Mouse (Mus musculus) limb, embryonic 14.5 days (tissue): ENCODE results near the gene Vps35l. TPM values are rescaled to one million over a fixed set of nuclear protein-coding genes. Genes with fewer than 3 reads are reported as not detected.

Experiments used
- ATAC-seq: fragments of 200-750 bp; cut with Nextera tagmentation; 2 replicates; pipeline ENCODE4 v1.8.0; 2017; ENCODE audit warnings: low read depth, moderate number of reproducible peaks, moderate TSS enrichment; ENCODE audit not compliant: low FRiP score
- DNase-seq: peaks from one replicate; pipeline ENCODE4 v3.0.0-alpha.2; 2015; ENCODE audit warnings: low spot score
- H3K27ac ChIP-seq: fragments of 300-500 bp; sonication (generic); replicated peaks from 2 replicates; pipeline ENCODE4 v1.5.1; 2014; ENCODE audit warnings: low read depth, mild to moderate bottlenecking, low read length, moderate library complexity, mixed read lengths
- H3K27me3 ChIP-seq: fragments of 300-500 bp; sonication (generic); 2 replicates; pipeline ENCODE4 v1.6.1; 2014; ENCODE audit warnings: low read length, mixed read lengths; ENCODE audit not compliant: control insufficient read depth, insufficient read depth
- H3K36me3 ChIP-seq: fragments of 300-500 bp; sonication (generic); 2 replicates; pipeline ENCODE4 v1.6.1; 2014; ENCODE audit warnings: mild to moderate bottlenecking, low read length, moderate library complexity, mixed read lengths; ENCODE audit not compliant: control insufficient read depth, insufficient read depth
- H3K4me1 ChIP-seq: fragments of 300-500 bp; sonication (generic); 2 replicates; pipeline ENCODE4 v1.6.1; 2014; ENCODE audit warnings: antibody characterized with exemption, low read length, mixed read lengths; ENCODE audit not compliant: control insufficient read depth, insufficient read depth
- H3K4me2 ChIP-seq: fragments of 300-500 bp; sonication (generic); replicated peaks from 2 replicates; pipeline ENCODE4 v1.6.1; 2014; ENCODE audit warnings: low read depth, mild to moderate bottlenecking, low read length, moderate library complexity; ENCODE audit not compliant: severe bottlenecking
- H3K4me3 ChIP-seq: fragments of 300-500 bp; sonication (generic); replicated peaks from 2 replicates; pipeline ENCODE4 v1.5.1; 2014; ENCODE audit warnings: low read length
- H3K9ac ChIP-seq: fragments of 300-500 bp; sonication (generic); 2 replicates; pipeline ENCODE4 v1.6.1; 2014; ENCODE audit warnings: mild to moderate bottlenecking, low read depth, low read length, moderate library complexity; ENCODE audit not compliant: severe bottlenecking
- H3K9me3 ChIP-seq: fragments of 300-500 bp; sonication (generic); 2 replicates; pipeline ENCODE4 v1.6.1; 2016; ENCODE audit warnings: low read length; ENCODE audit not compliant: control insufficient read depth
- POLR2A ChIP-seq: fragments of 200-500 bp; IDR thresholded peaks from 2 replicates; pipeline ENCODE4 v1.8.0; 2012; ENCODE audit warnings: inconsistent platforms, mild to moderate bottlenecking, moderate library complexity, borderline replicate concordance; ENCODE audit not compliant: insufficient read depth, insufficient read length; ENCODE audit errors: extremely low read depth
- WGBS: fragments of 180-500 bp; shearing (Covaris S2); extraction: QIAGEN DNeasy Blood & Tissue Kit; methylation state at CpG from one replicate; pipeline ENCODE4 v1.1.7; 2014; 5-methylcytosine and 5-hydroxymethylcytosine counted together
- polyA plus RNA-seq, 2 experiments: library from polyadenylated mRNA; depleted of rRNA in 1 of 2; stranded (reverse) in 1 of 2; unstranded in 1 of 2; fragments of >200 nt; fragmentation: Nextera tagmentation in 1 of 2; extraction: Ambion mirVana in 1 of 2; gene quantifications; 2 replicates each; pipeline versions ENCODE4 v1.2.1 to v1.2.3; 2012 to 2014

The Vps35l gene
- polyA plus RNA-seq, 2 experiments = 48.8 to 67.1 TPM

DNA sequence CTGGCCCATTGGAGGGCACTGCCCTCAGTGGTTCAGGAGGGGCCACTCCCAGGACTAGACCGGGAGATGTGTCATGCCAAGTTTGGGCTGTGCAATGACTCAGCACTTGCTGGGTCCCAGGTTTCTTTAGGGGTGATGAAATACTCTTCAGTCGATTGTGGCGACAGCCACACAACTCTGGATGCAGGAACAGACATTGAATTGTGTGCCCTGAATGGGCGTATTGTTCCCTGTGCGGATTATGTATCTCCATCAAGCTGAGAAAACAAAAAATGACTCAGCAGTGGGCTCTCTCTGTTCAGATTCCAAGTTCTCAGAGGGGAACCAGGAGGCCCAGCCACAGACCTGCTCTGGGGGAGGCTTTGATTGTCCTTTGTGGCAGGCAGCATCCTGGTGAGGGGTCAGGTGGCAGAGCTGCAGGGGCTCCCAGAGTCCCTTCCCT, 88.0 kb downstream of the Vps35l start:
- no peak for TF ChIP-seq POLR2A
- ATAC-seq (no peak), DNase-seq (no peak)
- Histone ChIP-seq H3K4me3 (no peak overlapping the region), H3K27me3 (no peaks in the 10 kb centered on the region), H3K9me3 (no peaks in the 10 kb centered on the region), H3K27ac (no peak overlapping the region), H3K4me1 (no peaks in the 10 kb centered on the region), H3K4me2 (no peak overlapping the region), H3K36me3 (peaks cover 27% of the 10 kb centered on the region), H3K9ac (no peak overlapping the region)
- WGBS = 69% methylated on average over 5 of the region's 5 CpGs

DNA sequence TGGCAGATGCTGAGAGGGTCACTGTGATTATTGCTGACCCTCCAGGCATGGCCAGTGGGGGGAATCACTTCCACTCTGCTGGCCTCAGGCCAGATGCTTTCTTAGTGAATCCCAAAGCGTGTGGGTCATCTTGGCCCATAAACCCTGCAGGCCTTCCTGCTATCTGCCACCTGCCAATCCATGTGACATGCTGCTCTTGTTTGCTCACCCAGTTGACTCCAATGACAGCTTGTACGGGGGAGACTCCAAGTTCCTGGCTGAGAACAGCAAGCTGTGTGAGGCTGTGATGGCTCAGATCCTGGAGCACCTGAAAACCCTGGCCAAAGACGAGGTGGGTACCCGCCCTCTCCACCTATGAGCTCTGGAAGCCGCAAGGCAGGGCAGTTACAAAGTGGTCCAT, 97.9 kb downstream of the Vps35l start:
- no peak overlapping the region for H3K9ac ChIP-seq
- no peak overlapping the region for H3K27ac ChIP-seq
- DNase-seq = no peak
- H3K36me3 ChIP-seq = peaks cover 70% of the 10 kb centered on the region
- TF ChIP-seq POLR2A = no peak
- H3K4me3 ChIP-seq = no peak overlapping the region
- no peaks in the 10 kb centered on the region for H3K27me3 ChIP-seq
- no peaks in the 10 kb centered on the region for H3K9me3 ChIP-seq
- 85% methylated on average over 5 of the region's 5 CpGs for WGBS
- no peak overlapping the region for H3K4me2 ChIP-seq
- ATAC-seq = no peak
- no peaks in the 10 kb centered on the region for H3K4me1 ChIP-seq

DNA sequence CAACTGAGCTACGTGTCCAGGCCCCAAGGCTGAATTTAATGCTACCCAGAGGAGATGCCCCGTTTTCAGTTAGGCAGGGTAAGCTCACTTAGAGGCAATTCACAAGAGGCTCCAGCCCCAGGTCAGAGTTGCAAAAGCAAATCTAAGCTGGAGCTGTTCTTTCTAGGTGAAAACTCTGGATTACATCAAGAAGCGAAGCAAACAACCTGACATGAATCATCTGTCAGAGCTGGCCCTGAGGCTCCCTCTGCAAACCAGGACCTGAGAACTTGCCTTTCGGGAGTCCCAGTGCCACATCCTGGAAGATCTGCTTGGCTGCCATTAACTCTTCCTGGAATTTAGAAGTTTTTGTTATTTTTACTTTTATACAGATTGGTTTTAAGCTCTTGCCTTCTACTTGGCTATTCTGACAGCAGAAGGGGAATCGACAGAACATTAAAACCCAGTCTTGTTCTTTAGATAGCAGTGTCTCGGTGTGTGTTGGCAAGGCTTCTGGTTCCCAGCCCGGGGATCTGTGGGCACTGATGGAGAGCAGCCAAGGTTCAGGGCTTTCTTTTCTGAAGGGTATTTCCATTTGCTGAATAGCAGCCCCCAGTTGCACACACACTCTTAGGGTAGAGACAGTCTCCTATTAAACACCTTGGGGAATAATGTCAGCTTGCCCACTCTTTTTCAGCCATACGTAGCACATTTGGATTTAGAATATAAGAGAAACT, 101.2 kb downstream of the Vps35l start:
- no peak overlapping the region for H3K27ac ChIP-seq
- no peak overlapping the region for H3K4me2 ChIP-seq

DNA sequence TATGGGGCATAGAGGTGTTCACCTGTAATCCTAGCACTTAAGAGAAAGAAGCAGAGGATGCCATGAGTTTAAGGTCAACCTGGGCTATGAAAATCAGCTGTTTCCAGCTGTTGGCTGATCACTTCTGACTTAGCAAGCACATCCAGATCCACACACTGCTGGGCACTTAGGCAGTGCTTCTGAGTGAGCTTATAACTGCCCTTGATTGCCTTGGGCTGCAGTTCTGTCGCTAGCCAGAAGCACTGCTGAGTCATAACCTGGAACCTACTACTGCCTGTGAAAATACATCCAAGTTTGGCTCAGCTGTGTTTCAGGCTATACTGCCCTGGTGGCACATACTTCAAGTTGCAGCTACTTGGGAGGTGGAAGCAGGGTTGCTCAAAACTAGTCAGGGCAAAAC, 101.8 kb downstream of the Vps35l start:
- H3K9ac ChIP-seq = no peak overlapping the region
- peaks cover 77% of the 10 kb centered on the region for H3K36me3 ChIP-seq
- H3K27ac ChIP-seq = no peak overlapping the region
- no peak for TF ChIP-seq POLR2A
- H3K4me3 ChIP-seq = no peak overlapping the region
- no peaks in the 10 kb centered on the region for H3K4me1 ChIP-seq
- DNase-seq (no peak), ATAC-seq (no peak)
- H3K27me3 ChIP-seq = no peaks in the 10 kb centered on the region
- 55% methylated on average over 1 of the region's 1 CpGs for WGBS
- no peak overlapping the region for H3K4me2 ChIP-seq
- no peaks in the 10 kb centered on the region for H3K9me3 ChIP-seq

More for the DNA sequence above, 101.2 kb downstream of the Vps35l start:
- Histone ChIP-seq H3K4me1 (no peaks in the 10 kb centered on the region), H3K27me3 (no peaks in the 10 kb centered on the region), H3K4me3 (no peak overlapping the region), H3K9me3 (no peaks in the 10 kb centered on the region), H3K36me3 (peaks cover 77% of the 10 kb centered on the region), H3K9ac (no peak overlapping the region)
- DNase-seq (no peak), ATAC-seq (no peak)
- TF ChIP-seq POLR2A = no peak
- 64% methylated on average over 8 of the region's 8 CpGs for WGBS

DNA sequence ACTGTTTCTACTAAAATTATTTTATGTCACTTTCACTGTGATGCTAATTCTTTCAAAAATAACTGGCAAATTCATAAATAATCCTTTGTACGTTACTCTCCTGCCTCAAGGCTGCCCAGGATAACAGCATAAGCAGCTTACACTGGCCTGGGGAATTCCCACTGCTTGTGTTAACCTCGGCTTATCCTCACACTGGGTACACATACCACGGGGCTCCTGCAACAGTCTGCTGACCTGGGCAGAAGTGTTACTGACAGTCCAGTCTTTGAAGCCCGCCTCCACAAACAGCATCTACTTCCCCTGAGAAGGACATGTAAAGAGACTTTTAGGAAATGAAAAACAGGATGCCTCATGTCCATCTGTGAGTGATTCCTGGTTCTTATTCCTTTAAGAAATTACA, 102.9 kb downstream of the Vps35l start:
- ATAC-seq = no peak; the same call in 1 of the 2 replicates
- Histone ChIP-seq H3K27ac (no peak overlapping the region), H3K4me1 (no peaks in the 10 kb centered on the region), H3K9ac (no peak overlapping the region), H3K9me3 (no peaks in the 10 kb centered on the region), H3K36me3 (peaks cover 78% of the 10 kb centered on the region), H3K4me3 (no peak overlapping the region), H3K27me3 (no peaks in the 10 kb centered on the region), H3K4me2 (no peak overlapping the region)
- WGBS = 46% methylated on average over 4 of the region's 4 CpGs
- TF ChIP-seq POLR2A = no peak
- DNase-seq = no peak

DNA sequence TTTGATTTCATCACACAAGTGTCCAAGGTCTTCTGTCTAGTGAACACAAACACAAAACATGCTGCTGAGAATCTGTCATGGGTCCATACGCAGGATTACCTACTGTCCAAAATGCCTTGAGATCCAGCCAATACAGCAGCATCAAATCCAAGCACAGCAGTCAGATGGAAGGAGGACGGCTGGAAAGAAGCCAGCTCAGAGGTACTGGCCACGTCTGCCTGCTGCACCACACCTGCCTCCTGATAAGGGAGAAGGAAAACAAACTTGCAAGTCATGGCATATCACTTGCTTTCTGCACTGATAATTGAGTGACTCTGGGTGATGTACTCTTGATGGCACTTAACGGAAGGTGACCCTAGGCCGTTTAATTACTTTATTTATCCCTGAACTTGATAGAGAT, 105.1 kb downstream of the Vps35l start:
- Histone ChIP-seq H3K4me3 (no peak overlapping the region), H3K27ac (no peak overlapping the region), H3K4me2 (no peak overlapping the region), H3K27me3 (no peaks in the 10 kb centered on the region), H3K9ac (no peak overlapping the region), H3K9me3 (no peaks in the 10 kb centered on the region), H3K36me3 (peaks cover 82% of the 10 kb centered on the region), H3K4me1 (no peaks in the 10 kb centered on the region)
- DNase-seq = no peak
- WGBS = 83% methylated on average over 5 of the region's 5 CpGs
- TF ChIP-seq POLR2A = no peak
- ATAC-seq = no peak
